Mouse (Mus musculus) limb, embryonic 14.5 days (tissue): ENCODE results near the gene Bach2. TPM values are rescaled to one million over a fixed set of nuclear protein-coding genes. Genes with fewer than 3 reads are reported as not detected.

Experiments used
- ATAC-seq: fragments of 200-750 bp; cut with Nextera tagmentation; 2 replicates; pipeline ENCODE4 v1.8.0; 2017; ENCODE audit warnings: low read depth, moderate number of reproducible peaks, moderate TSS enrichment; ENCODE audit not compliant: low FRiP score
- DNase-seq: peaks from one replicate; pipeline ENCODE4 v3.0.0-alpha.2; 2015; ENCODE audit warnings: low spot score
- H3K27ac ChIP-seq: fragments of 300-500 bp; sonication (generic); replicated peaks from 2 replicates; pipeline ENCODE4 v1.5.1; 2014; ENCODE audit warnings: low read depth, mild to moderate bottlenecking, low read length, moderate library complexity, mixed read lengths
- H3K27me3 ChIP-seq: fragments of 300-500 bp; sonication (generic); 2 replicates; pipeline ENCODE4 v1.6.1; 2014; ENCODE audit warnings: low read length, mixed read lengths; ENCODE audit not compliant: control insufficient read depth, insufficient read depth
- H3K36me3 ChIP-seq: fragments of 300-500 bp; sonication (generic); 2 replicates; pipeline ENCODE4 v1.6.1; 2014; ENCODE audit warnings: mild to moderate bottlenecking, low read length, moderate library complexity, mixed read lengths; ENCODE audit not compliant: control insufficient read depth, insufficient read depth
- H3K4me1 ChIP-seq: fragments of 300-500 bp; sonication (generic); 2 replicates; pipeline ENCODE4 v1.6.1; 2014; ENCODE audit warnings: antibody characterized with exemption, low read length, mixed read lengths; ENCODE audit not compliant: control insufficient read depth, insufficient read depth
- H3K4me2 ChIP-seq: fragments of 300-500 bp; sonication (generic); replicated peaks from 2 replicates; pipeline ENCODE4 v1.6.1; 2014; ENCODE audit warnings: low read depth, mild to moderate bottlenecking, low read length, moderate library complexity; ENCODE audit not compliant: severe bottlenecking
- H3K4me3 ChIP-seq: fragments of 300-500 bp; sonication (generic); replicated peaks from 2 replicates; pipeline ENCODE4 v1.5.1; 2014; ENCODE audit warnings: low read length
- H3K9ac ChIP-seq: fragments of 300-500 bp; sonication (generic); 2 replicates; pipeline ENCODE4 v1.6.1; 2014; ENCODE audit warnings: mild to moderate bottlenecking, low read depth, low read length, moderate library complexity; ENCODE audit not compliant: severe bottlenecking
- H3K9me3 ChIP-seq: fragments of 300-500 bp; sonication (generic); 2 replicates; pipeline ENCODE4 v1.6.1; 2016; ENCODE audit warnings: low read length; ENCODE audit not compliant: control insufficient read depth
- POLR2A ChIP-seq: fragments of 200-500 bp; IDR thresholded peaks from 2 replicates; pipeline ENCODE4 v1.8.0; 2012; ENCODE audit warnings: inconsistent platforms, mild to moderate bottlenecking, moderate library complexity, borderline replicate concordance; ENCODE audit not compliant: insufficient read depth, insufficient read length; ENCODE audit errors: extremely low read depth
- whole genome bisulfite sequencing: fragments of 180-500 bp; shearing (Covaris S2); extraction: QIAGEN DNeasy Blood & Tissue Kit; methylation state at CpG from one replicate; pipeline ENCODE4 v1.1.7; 2014; 5-methylcytosine and 5-hydroxymethylcytosine counted together
- polyA plus RNA-seq, 2 experiments: library from polyadenylated mRNA; depleted of rRNA in 1 of 2; stranded (reverse) in 1 of 2; unstranded in 1 of 2; fragments of >200 nt; fragmentation: Nextera tagmentation in 1 of 2; extraction: Ambion mirVana in 1 of 2; gene quantifications; 2 replicates each; pipeline versions ENCODE4 v1.2.1 to v1.2.3; 2012 to 2014

Bach2 gene
- polyA plus RNA-seq, 2 experiments: 6.0 to 9.6 TPM

DNA sequence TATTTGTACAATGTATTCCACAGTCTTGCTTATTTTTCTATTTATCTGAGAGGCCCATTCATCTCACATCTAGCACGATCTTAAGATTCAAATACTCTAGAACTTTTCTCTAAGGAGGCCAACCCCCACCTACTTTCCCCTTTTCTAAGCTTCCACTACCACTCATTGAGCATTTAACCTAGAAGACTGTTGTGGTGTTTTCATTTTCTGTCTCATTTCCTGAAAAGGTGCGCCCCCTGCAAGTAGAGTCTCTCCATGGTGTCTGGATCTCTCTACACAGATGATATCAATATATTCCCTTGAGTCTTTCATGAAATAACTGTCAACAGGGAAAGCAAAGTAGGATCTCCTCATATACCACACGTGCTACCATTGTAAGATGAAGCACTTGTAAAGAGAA, 364.1 kb downstream of the Bach2 start, which contains the start of gene Gja10:
Gja10 (minus strand) TSS at position 101 of the 400 bp plus-strand sequence.
- no peak within 1 kb of the TSS for H3K27ac ChIP-seq
- no peaks in the 10 kb centered on the region for H3K27me3 ChIP-seq
- H3K4me1 ChIP-seq: no peaks in the 10 kb centered on the region
- TF ChIP-seq POLR2A: no peak
- no peaks in the 10 kb centered on the region for H3K9me3 ChIP-seq
- H3K4me3 ChIP-seq: no peak within 1 kb of the TSS
- H3K9ac ChIP-seq: no peak within 1 kb of the TSS
- no peaks in the 10 kb centered on the region for H3K36me3 ChIP-seq
- no peak for DNase-seq
- no peak for ATAC-seq
- WGBS: 59% methylated on average over 3 of the region's 3 CpGs
- no peak within 1 kb of the TSS for H3K4me2 ChIP-seq

DNA sequence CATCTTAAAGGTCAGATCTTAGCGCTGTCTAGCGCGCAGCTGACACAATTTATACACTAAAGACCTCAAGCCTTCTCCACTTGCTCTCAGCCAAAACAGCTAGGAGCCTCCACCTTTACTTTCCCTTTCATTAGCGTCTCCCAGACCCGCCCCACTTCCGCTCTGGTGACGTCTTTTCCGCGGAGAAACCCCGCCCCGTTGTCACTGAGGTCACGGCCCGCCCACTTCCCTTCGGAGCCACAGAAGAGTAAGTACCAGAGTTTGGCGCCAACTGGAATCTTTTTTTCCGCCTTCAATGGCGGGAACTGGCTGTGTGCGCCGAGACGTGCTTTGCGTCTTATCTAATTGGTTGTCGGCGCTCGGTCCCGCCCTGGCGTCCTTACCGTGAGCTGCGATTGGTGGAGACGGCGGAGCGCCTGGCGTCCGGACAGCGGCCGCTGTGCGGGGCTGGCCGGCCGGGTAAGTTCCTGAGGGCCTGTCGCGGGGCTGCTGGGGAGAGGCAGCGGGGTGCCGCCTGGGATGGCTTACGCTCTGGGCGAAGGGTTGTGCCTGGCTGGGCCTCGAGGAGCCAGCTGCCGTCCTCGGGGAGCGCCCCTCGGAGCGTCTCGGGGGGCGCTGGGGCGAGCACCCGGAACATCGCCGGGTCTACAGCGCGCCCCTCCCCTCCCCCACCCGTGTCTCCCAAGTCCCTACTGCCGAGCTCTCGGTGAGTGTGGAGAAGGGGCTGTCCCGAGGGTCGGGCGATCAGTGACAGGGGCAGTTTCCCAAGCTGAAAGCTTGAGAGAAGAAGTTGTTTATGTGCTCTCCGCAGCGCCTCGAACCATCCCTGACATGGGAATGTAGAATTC, 376.7 kb downstream of the Bach2 start, which contains the start of gene Casp8ap2:
Casp8ap2 (plus strand) TSS at position 418 of the 848 bp plus-strand sequence.
- peak within 1 kb of the TSS; percentile 95 for H3K4me3 ChIP-seq
- 0 out of 2 replicates have a peak, but pooled peaks cover 7% of the 10 kb centered on the region for H3K4me1 ChIP-seq
- DNase-seq (peak; percentile 100), ATAC-seq (peak; percentile 99)
- no peaks in the 10 kb centered on the region for H3K27me3 ChIP-seq
- peak within 1 kb of the TSS; percentile 84 for H3K9ac ChIP-seq
- TF ChIP-seq POLR2A: peak; percentile 79; the same call in 1 of the 2 replicates
- H3K27ac ChIP-seq: peak within 1 kb of the TSS; percentile 82
- H3K4me2 ChIP-seq: peak within 1 kb of the TSS; percentile 72
- H3K9me3 ChIP-seq: no peaks in the 10 kb centered on the region
- no peaks in the 10 kb centered on the region; the same call in 1 of the 2 replicates for H3K36me3 ChIP-seq
- under 1% methylated on average over 65 of the region's 67 CpGs for WGBS

DNA sequence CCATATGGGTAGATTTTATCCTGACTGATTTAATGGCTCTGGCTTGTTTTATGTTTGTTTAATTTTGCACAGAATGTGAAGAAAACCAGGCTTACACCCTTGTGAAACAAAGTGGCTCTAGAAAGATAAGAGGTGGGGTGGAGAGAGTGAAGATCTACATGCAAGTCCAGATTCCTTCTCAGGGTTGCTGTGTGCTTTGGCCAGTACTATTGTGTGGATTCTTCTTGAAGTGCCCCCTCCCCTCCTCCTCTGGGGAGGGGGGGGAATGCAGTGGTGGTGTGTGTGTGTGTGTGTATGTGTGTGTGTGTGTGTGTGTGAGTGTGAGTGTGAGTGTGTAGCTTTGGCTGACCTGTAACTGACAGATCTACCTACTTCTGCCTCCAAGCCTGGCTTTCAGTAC, 383.0 kb downstream of the Bach2 start:
- Histone ChIP-seq H3K9me3 (no peaks in the 10 kb centered on the region), H3K4me3 (no peak overlapping the region), H3K4me2 (no peak overlapping the region), H3K27ac (no peak overlapping the region), H3K4me1 (no peaks in the 10 kb centered on the region), H3K9ac (no peak overlapping the region), H3K27me3 (no peaks in the 10 kb centered on the region), H3K36me3 (peaks cover 9% of the 10 kb centered on the region)
- TF ChIP-seq POLR2A: no peak
- ATAC-seq (no peak), DNase-seq (no peak)
